Mouse (Mus musculus) intestine, postnatal 0 days (tissue): ENCODE data around the gene Ube2d3. TPM values are rescaled to one million over a fixed set of nuclear protein-coding genes. Genes with fewer than 3 reads are reported as not detected.
"Not testable (repeated sequence)": the region's sequence is repeated elsewhere in the genome, so short reads cannot be mapped to it uniquely, and the experiment has no call there.

Source experiments
- ATAC-seq: fragments of 200-750 bp; cut with Nextera tagmentation; 2 replicates; pipeline ENCODE4 v1.8.0; 2017; ENCODE audit warnings: mild to moderate bottlenecking, moderate TSS enrichment, moderate library complexity
- H3K27ac ChIP-seq: fragments of 300-500 bp; sonication (generic); 2 replicates; pipeline ENCODE4 v1.5.1; 2014; ENCODE audit warnings: mild to moderate bottlenecking, low read depth, low read length, moderate library complexity
- H3K27me3 ChIP-seq: fragments of 300-500 bp; sonication (generic); replicated peaks from 2 replicates; pipeline ENCODE4 v1.6.1; 2014; ENCODE audit warnings: low read length, mixed read lengths; ENCODE audit not compliant: control insufficient read depth, insufficient read depth
- H3K36me3 ChIP-seq: fragments of 300-500 bp; sonication (generic); 2 replicates; pipeline ENCODE4 v1.6.1; 2014; ENCODE audit warnings: mild to moderate bottlenecking, moderate library complexity; ENCODE audit not compliant: control insufficient read depth, insufficient read depth
- H3K4me1 ChIP-seq: fragments of 300-500 bp; sonication (generic); replicated peaks from 2 replicates; pipeline ENCODE4 v1.6.1; 2014; ENCODE audit warnings: antibody characterized with exemption, low read length, mixed read lengths; ENCODE audit not compliant: control insufficient read depth, insufficient read depth
- H3K4me2 ChIP-seq: fragments of 300-500 bp; sonication (generic); replicated peaks from 2 replicates; pipeline ENCODE4 v1.6.1; 2014; ENCODE audit warnings: low read depth, mild to moderate bottlenecking, moderate library complexity
- H3K4me3 ChIP-seq: fragments of 300-500 bp; sonication (generic); 2 replicates; pipeline ENCODE4 v1.5.1; 2014; ENCODE audit warnings: low read depth, low read length
- H3K9ac ChIP-seq: fragments of 300-500 bp; sonication (generic); 2 replicates; pipeline ENCODE4 v1.6.1; 2014; ENCODE audit warnings: mild to moderate bottlenecking, low read depth, low read length
- H3K9me3 ChIP-seq: fragments of 300-500 bp; sonication (generic); 2 replicates; pipeline ENCODE4 v1.6.1; 2016; ENCODE audit warnings: mixed run types; ENCODE audit not compliant: control insufficient read depth
- CTCF ChIP-seq: sonication (generic); IDR thresholded peaks from 2 replicates; pipeline ENCODE4 v1.5.1; 2016; ENCODE audit warnings: low read depth, mild to moderate bottlenecking, control low read depth, antibody characterized with exemption, moderate library complexity
- WGBS: fragments of 180-500 bp; shearing (Covaris S2); extraction: QIAGEN DNeasy Blood & Tissue Kit; methylation state at CpG from one replicate; pipeline ENCODE4 v1.1.7; 2014; 5-methylcytosine and 5-hydroxymethylcytosine counted together
- polyA plus RNA-seq: library from polyadenylated mRNA; unstranded; fragments of >200 nt; fragmentation: Nextera tagmentation; extraction: Ambion mirVana; gene quantifications from 2 replicates; pipeline ENCODE4 v1.2.1, GENCODE M21; 2015

Ube2d3 gene
- polyA plus RNA-seq, 1 experiment from 2014 or later = 404 TPM

DNA sequence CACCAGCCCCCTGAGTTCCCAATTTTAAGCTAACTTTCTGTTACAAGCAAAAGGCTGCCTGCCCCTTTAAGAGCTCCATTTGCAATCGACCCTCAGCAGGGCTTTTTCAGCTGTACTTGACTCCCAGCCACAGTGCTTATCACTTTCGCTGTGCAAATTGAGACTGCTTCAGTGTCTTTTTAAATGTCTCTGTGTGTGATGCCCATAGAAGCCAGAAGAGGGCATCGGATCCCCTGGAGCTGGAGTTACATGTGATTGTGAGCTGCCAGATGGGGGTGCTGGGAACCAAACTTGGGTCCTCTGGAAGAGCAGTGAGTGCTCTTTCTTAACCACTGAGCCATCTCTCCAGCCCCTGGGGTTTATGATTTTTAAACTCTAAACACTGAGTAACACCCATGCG lies 60.0 kb downstream of the Ube2d3 start:
- 86% methylated on average over 4 of the region's 4 CpGs for WGBS
- H3K4me2 ChIP-seq = not testable (repeated sequence)

GRCm38 (mm10) chr3:135498891-135499290 lies 60.9 kb downstream of the Ube2d3 start:
- no peak overlapping the region for H3K4me2 ChIP-seq
- peak overlapping the region; percentile 71 for H3K27ac ChIP-seq
- 39% methylated on average over 5 of the region's 5 CpGs for WGBS
- no peak overlapping the region for H3K9ac ChIP-seq
- no peak for TF ChIP-seq CTCF
- H3K36me3 ChIP-seq = no peaks in the 10 kb centered on the region
- peak; percentile 96 for ATAC-seq
- H3K9me3 ChIP-seq = no peaks in the 10 kb centered on the region
- H3K4me1 ChIP-seq = no peaks in the 10 kb centered on the region
- H3K27me3 ChIP-seq = no peaks in the 10 kb centered on the region
- H3K4me3 ChIP-seq = no peak overlapping the region

More for the DNA sequence above, 60.0 kb downstream of the Ube2d3 start:
- not testable (repeated sequence) for H3K36me3 ChIP-seq, H3K4me1 ChIP-seq, H3K9me3 ChIP-seq, H3K4me3 ChIP-seq, H3K27ac ChIP-seq, H3K27me3 ChIP-seq, H3K9ac ChIP-seq, ATAC-seq
- TF ChIP-seq CTCF = peak; percentile 31

DNA sequence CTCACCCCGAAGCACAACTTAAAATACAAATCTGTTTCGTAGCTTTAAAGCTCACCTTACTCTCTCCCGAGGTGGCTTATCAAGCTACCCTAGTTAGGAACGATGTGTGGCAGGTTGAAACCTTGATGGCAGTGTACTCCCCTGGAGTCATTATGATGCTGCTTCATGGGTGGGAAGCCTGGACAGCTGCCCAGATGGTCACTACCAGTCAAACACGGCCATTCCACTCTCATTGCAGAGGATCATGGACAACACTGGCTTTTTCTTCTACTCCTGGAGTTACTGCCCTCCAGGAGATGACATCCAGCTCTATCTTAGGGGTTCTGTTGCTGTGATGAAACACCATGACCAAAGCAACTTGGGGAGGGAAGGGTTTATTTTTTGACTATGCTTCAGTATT lies 65.2 kb downstream of the Ube2d3 start:
- no peak overlapping the region for H3K4me2 ChIP-seq
- ATAC-seq = no peak
- no peaks in the 10 kb centered on the region for H3K27me3 ChIP-seq
- 86% methylated on average over 5 of the region's 5 CpGs for WGBS
- H3K9me3 ChIP-seq = no peaks in the 10 kb centered on the region
- H3K4me1 ChIP-seq = no peaks in the 10 kb centered on the region
- H3K9ac ChIP-seq = no peak overlapping the region
- no peak overlapping the region for H3K4me3 ChIP-seq
- H3K27ac ChIP-seq = no peak overlapping the region
- no peaks in the 10 kb centered on the region for H3K36me3 ChIP-seq
- TF ChIP-seq CTCF = no peak

DNA sequence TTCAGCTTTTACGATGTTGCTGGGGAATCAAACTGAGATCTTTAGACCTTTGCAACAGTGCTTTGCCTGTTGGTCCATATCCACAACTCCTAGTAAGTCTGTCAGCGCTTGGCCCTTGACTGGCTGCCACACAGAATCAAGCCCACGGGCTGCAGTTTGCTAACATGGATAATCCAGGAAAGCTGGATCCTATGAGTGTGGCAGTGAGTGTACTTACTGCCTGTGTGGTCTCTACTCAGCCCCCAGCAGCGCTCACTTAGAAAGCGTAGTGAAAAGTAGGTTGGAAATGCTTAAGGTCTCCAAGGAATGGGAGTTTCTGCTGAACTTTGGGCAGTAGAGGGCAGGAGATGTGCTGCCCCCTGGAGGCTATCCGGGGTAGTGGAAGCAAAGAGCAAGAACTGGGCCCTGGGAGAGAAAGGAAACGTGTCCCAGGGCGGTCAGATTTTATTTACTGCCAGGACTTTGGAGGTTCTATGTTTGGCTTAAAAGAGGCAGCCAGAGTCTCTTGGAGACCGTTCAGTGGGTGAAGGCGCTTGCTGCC lies 67.5 kb downstream of the Ube2d3 start:
- 0 out of 2 replicates have a peak, but pooled peaks have one; percentile 39 for ATAC-seq
- no peaks in the 10 kb centered on the region for H3K9me3 ChIP-seq
- 63% methylated on average over 10 of the region's 10 CpGs for WGBS
- H3K27me3 ChIP-seq = no peaks in the 10 kb centered on the region
- no peaks in the 10 kb centered on the region for H3K4me1 ChIP-seq
- H3K36me3 ChIP-seq = no peaks in the 10 kb centered on the region
- H3K27ac ChIP-seq = peak overlapping the region; percentile 62
- H3K4me2 ChIP-seq = no peak overlapping the region; the same call in 1 of the 2 replicates
- no peak overlapping the region for H3K9ac ChIP-seq
- no peak overlapping the region for H3K4me3 ChIP-seq
- TF ChIP-seq CTCF = peak; percentile 88

- WGBS = 77% methylated on average over 13 of the region's 13 CpGs
- Histone ChIP-seq H3K27ac (peak overlapping the region; percentile 21; the same call in 1 of the 2 replicates), H3K9ac (no peak overlapping the region), H3K9me3 (no peaks in the 10 kb centered on the region), H3K4me2 (no peak overlapping the region; the same call in 1 of the 2 replicates), H3K27me3 (no peaks in the 10 kb centered on the region), H3K4me1 (no peaks in the 10 kb centered on the region), H3K36me3 (no peaks in the 10 kb centered on the region), H3K4me3 (no peak overlapping the region)
- TF ChIP-seq CTCF = no peak
- ATAC-seq = no peak
Measured at GRCm38 (mm10) chr3:135505916-135506482, 68.0 kb downstream of the Ube2d3 start.

- Histone ChIP-seq H3K4me3 (no peak overlapping the region), H3K27ac (no peak overlapping the region), H3K9ac (no peak overlapping the region), H3K36me3 (no peaks in the 10 kb centered on the region), H3K4me1 (no peaks in the 10 kb centered on the region; the same call in 1 of the 2 replicates), H3K27me3 (no peaks in the 10 kb centered on the region), H3K4me2 (no peak overlapping the region), H3K9me3 (no peaks in the 10 kb centered on the region)
- ATAC-seq = no peak
- TF ChIP-seq CTCF = no peak
- 73% methylated on average over 7 of the region's 7 CpGs for WGBS
Measured at GRCm38 (mm10) chr3:135507506-135507905, 69.6 kb downstream of the Ube2d3 start.
